Comparison of ENCODE assay signal across 10 mouse cellular contexts in the genomic region with DNA sequence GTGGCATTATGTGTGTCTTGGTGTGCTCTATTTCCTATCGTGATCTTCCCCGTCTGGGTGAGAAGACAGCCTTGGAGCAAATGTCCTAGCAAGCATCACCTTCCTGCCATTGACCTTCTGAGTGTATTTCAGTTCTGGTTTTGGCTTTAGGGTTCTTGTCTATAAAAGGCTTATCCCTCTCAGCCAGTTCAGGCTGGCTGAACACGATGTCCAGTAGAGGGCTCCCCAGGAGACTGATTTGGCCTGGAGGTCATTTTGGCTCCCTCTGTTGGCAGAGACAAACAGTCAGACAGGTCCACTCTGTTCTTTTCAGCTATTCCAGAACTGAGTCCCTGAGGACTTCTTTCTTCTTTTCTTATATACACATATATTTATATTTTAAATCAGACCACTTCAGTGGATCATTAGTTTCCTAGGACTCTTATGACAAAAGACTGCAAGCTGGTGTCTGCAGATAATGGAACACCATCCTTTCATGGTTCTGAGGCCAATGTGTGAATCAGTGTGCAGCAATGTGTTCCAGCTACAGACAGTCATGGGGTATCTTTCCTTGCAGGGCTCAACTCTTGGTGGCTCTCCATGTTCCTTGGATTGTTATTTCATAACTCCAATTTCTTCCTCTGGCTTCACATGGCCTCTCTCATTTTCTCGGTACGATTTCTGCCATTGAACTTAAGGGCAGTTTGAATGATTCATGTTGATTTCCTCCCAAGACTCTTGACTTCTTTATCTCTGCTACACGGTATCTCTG.
A peak's percentile ranks its signal among the peaks of the same experiment; 100 is the strongest.
DNase-seq lines count a peak whose midpoint lies in the region; ATAC-seq and TF ChIP-seq lines count a peak whose summit lies in the region.
"Had no signal": no experiment of that assay in that cellular context is flagged by ENCODE, and none has a peak within 500 bp of the region (broad histone marks: within the 10 kb centered on the region; RNA-seq: fewer than 3 reads in every experiment).

No protein-coding gene starts in this region.

- peak; percentile 31 for DNase-seq in layer of hippocampus, adult 11-12 months (ENCODE audit: low spot score)
- no peak for DNase-seq in layer of hippocampus, postnatal 25 days (ENCODE audit: extremely low spot score in 1 of 2, low spot score in 1 of 2)
- peak; percentile 36 for DNase-seq in ES-E14 (ENCODE audit: low read depth, low spot score)
- peak; percentile 10 to 12 for DNase-seq in cerebellum, adult 18-20 months
- DNase-seq in gastrocnemius, postnatal 14 days: peak; percentile 69
- DNase-seq in layer of hippocampus, postnatal 36 days: peak; percentile 5 to 14
- DNase-seq in ovary, postnatal 36 days (ENCODE audit: low spot score): peak; percentile 58
- no peak for DNase-seq in hindbrain, embryonic 14.5 days (ENCODE audit: low spot score)

- H3K4me2 ChIP-seq in hindbrain, embryonic 14.5 days (replicated peaks): no peak overlapping the region
- H3K4me2 ChIP-seq: embryonic facial prominence, embryonic 12.5 days; liver, embryonic 15.5 days had no signal

- 79% methylated on average over 6 of the region's 6 CpGs for WGBS in hindbrain, embryonic 14.5 days

- no peaks in the 10 kb centered on the region for H3K4me1 ChIP-seq in ES-E14 (ENCODE audit: control insufficient read depth in 2 of 2, insufficient read depth in 2 of 2, low read length in 2 of 2, poor library complexity in 1 of 2)
- H3K4me1 ChIP-seq in hindbrain, embryonic 14.5 days (replicated peaks; ENCODE audit: control insufficient read depth, insufficient read depth, low read length): no peaks in the 10 kb centered on the region
- H3K4me1 ChIP-seq: embryonic facial prominence, embryonic 12.5 days; liver, embryonic 15.5 days had no signal

- in situ Hi-C loops in ES-E14 (cut with MboI; ENCODE audit: low sequenced_read_pairs in 2 of 2, unreplicated experiment in 2 of 2): no loop called here

- H3K4me3 ChIP-seq in ES-E14 (ENCODE audit: insufficient read depth in 1 of 2, low read depth in 1 of 2, low read length in 2 of 2, poor library complexity in 1 of 2, severe bottlenecking in 1 of 2): no peak overlapping the region
- H3K4me3 ChIP-seq in hindbrain, embryonic 14.5 days (replicated peaks; ENCODE audit: low read length): no peak overlapping the region
- H3K4me3 ChIP-seq: embryonic facial prominence, embryonic 12.5 days; liver, embryonic 15.5 days had no signal

- no peaks in the 10 kb centered on the region for H3K9me3 ChIP-seq in ES-E14 (ENCODE audit: control insufficient read depth, insufficient read depth, low read depth, low read length)
- no peaks in the 10 kb centered on the region for H3K9me3 ChIP-seq in hindbrain, embryonic 14.5 days (ENCODE audit: control insufficient read depth, low read length)
- H3K9me3 ChIP-seq: embryonic facial prominence, embryonic 12.5 days; liver, embryonic 15.5 days had no signal

- ATAC-seq in hindbrain, embryonic 14.5 days (ENCODE audit: low FRiP score): no peak

- no peaks in the 10 kb centered on the region for H3K27me3 ChIP-seq in hindbrain, embryonic 14.5 days (ENCODE audit: control insufficient read depth, insufficient read depth, low read length)
- H3K27me3 ChIP-seq: embryonic facial prominence, embryonic 12.5 days; liver, embryonic 15.5 days had no signal

- no peaks in the 10 kb centered on the region for H3K36me3 ChIP-seq in ES-E14 (ENCODE audit: control insufficient read depth, insufficient read depth, low read length, poor library complexity, severe bottlenecking)
- H3K36me3 ChIP-seq in hindbrain, embryonic 14.5 days (replicated peaks; ENCODE audit: control insufficient read depth, insufficient read depth): no peaks in the 10 kb centered on the region
- H3K36me3 ChIP-seq: embryonic facial prominence, embryonic 12.5 days; liver, embryonic 15.5 days had no signal

- intact Hi-C loops in gastrocnemius, postnatal 14 days (cut with DNase I; ENCODE audit: low total_unique reads): loop anchor here (10.0 kb wide), 1 partner anchor 582 kb away; no protein-coding TSS in a partner anchor

- no peak overlapping the region for H3K9ac ChIP-seq in ES-E14 (ENCODE audit: insufficient read depth, low read depth, low read length, poor library complexity, severe bottlenecking)
- no peak overlapping the region for H3K9ac ChIP-seq in hindbrain, embryonic 14.5 days
- H3K9ac ChIP-seq: embryonic facial prominence, embryonic 12.5 days; liver, embryonic 15.5 days had no signal

- H3K27ac ChIP-seq in ES-E14 (ENCODE audit: insufficient read depth, low read depth, low read length, poor library complexity, severe bottlenecking): no peak overlapping the region
- H3K27ac ChIP-seq in hindbrain, embryonic 14.5 days: no peak overlapping the region
- H3K27ac ChIP-seq: embryonic facial prominence, embryonic 12.5 days; liver, embryonic 15.5 days had no signal

TF ChIP-seq in ES-E14, 5 proteins besides CTCF, POLR2A, EP300 and RAD21:
- no peak for TF ChIP-seq HCFC1 (IDR thresholded peaks at IDR 0.05; ENCODE audit: borderline replicate concordance, insufficient read depth, low read length)
- TF ChIP-seq ZC3H11A (IDR thresholded peaks at IDR 0.05; ENCODE audit: borderline replicate concordance, low read depth, low read length): peak; percentile 51; the same call in 1 of the 2 replicates

Comparison
In these comparisons a context has a peak if more than half of its experiments do, and no peak if none do; other contexts are left out.
1. DNase-seq: peak in layer of hippocampus, adult 11-12 months (single experiment), ES-E14 (single experiment), cerebellum, adult 18-20 months (2 of 2), gastrocnemius, postnatal 14 days (single experiment), layer of hippocampus, postnatal 36 days (2 of 2) and ovary, postnatal 36 days (single experiment); none in layer of hippocampus, postnatal 25 days (0 of 2) and hindbrain, embryonic 14.5 days (single experiment).